In the genomic region with DNA sequence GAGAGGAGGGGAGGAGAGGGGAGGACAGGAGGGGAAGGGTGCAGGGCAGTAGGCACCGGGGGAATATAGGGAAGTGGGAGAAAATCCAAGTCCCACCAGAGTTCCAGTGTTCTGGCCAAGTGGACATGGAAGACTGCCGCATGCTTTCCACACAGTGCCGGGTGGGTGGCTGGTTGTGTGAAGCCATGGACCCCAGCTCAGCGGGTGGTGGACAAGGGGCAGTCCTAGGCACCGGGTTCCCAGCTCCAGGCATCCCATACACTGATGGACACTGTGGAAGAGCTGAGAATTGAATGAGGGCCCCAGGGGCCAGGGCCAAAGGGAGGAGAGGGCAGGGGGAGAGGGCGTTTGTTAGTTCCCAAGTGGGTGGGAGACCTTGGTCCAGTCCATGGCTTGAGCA, we compare ENCODE assay signal across 14 mouse cellular contexts.
"Had no signal": no experiment of that assay in that cellular context is flagged by ENCODE, and none has a peak within 500 bp of the region (broad histone marks: within the 10 kb centered on the region; RNA-seq: fewer than 3 reads in every experiment).

No protein-coding gene starts in this region.

- H3K4me3 ChIP-seq: neural tube, embryonic 15.5 days; stomach, embryonic 15.5 days had no signal

- DNase-seq: retina, postnatal 1 day; right cerebral cortex, adult 18-20 months; right cerebral cortex, postnatal 14 days; right cerebral cortex, postnatal 25 days; right cerebral cortex, postnatal 4 days; spleen, adult 18-20 months; thymus, adult 2 months; thymus, postnatal 14 days; thymus, postnatal 25 days; thymus, postnatal 36 days; thymus, postnatal 4 days had no signal

- H3K9me3 ChIP-seq: neural tube, embryonic 15.5 days; stomach, embryonic 15.5 days had no signal

- H3K36me3 ChIP-seq: neural tube, embryonic 15.5 days; stomach, embryonic 15.5 days had no signal

- H3K4me2 ChIP-seq: neural tube, embryonic 15.5 days; stomach, embryonic 15.5 days had no signal

- H3K27me3 ChIP-seq: neural tube, embryonic 15.5 days; stomach, embryonic 15.5 days had no signal

- H3K9ac ChIP-seq: neural tube, embryonic 15.5 days; stomach, embryonic 15.5 days had no signal

- H3K4me1 ChIP-seq: neural tube, embryonic 15.5 days; stomach, embryonic 15.5 days had no signal

- H3K27ac ChIP-seq: neural tube, embryonic 15.5 days; stomach, embryonic 15.5 days; stomach, postnatal 0 days had no signal
